Mouse (Mus musculus) neutrophil, adult 65 days (primary cell): ENCODE measurements around the gene Gm9844. TPM values are rescaled to one million over a fixed set of nuclear protein-coding genes. Genes with fewer than 3 reads are reported as not detected.

Experiments used
- total RNA-seq: library from RNA; stranded (reverse); gene quantifications from 2 replicates; pipeline ENCODE4 v1.2.4, GENCODE M21; 2023

Gene Gm9844
- 2.0 and 3.2 TPM in 2 replicates for total RNA-seq

GRCm38 (mm10) chr7:24861913-24862312, at the start of gene Gm9844:
Gene Gm9844 (plus strand): TSS chr7:24862213.

GRCm38 (mm10) chr7:24869532-24870165, 7.6 kb downstream of the Gm9844 start, which contains the start of the genes Lypd4 and Dmrtc2:
Gene Lypd4 (minus strand): TSS chr7:24869941.
Gene Dmrtc2 (plus strand): TSS chr7:24870057.

DNA sequence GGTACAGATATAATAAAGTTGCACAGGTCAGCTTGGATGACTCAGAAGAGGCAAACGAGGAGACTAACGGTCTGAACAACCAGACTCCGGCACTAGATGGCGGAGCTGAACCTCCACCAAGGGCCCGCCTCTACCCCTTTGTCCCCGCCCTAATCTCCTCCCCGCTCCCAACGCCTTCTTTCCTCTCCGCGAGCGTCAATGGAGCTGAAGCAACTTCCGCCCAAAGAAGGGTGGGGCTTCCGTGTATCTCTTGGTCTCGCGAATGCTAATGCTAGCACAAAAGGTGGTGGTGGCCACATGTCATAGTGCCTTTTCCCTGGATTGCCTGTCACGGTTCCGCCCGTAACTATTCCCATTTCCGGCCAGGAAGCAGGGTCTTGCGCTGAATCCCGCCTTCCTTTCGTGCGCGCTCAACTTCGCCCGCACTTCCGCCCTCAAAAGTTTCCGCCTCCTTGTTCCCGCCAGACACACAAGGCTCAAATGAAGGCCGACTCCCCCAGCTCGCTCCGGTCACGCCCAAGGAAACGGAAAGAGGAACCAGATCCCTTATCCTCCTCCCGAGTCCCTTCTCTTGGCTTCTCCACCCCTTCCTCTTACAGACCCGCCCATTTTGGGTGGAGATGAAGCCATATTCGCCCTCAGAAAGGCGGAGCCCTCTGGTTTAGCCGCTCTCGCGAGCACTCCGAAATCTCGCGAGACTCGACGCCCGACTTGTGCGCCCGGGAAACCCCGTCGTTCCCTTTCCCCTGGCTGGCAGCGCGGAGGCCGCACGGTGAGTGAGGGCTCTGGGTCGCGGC, 22.1 kb downstream of the Gm9844 start, which contains the start of gene Rps19:
TSS of gene Rps19 (plus strand) at position 476 of the 797 bp plus-strand sequence.

GRCm38 (mm10) chr7:24897224-24897623, 35.2 kb downstream of the Gm9844 start, which contains the start of gene Cd79a:
Gene Cd79a (plus strand): TSS chr7:24897381.

GRCm38 (mm10) chr7:24902630-24903443, 40.8 kb downstream of the Gm9844 start, which contains the start of gene Arhgef1:
Gene Arhgef1 (plus strand): TSS chr7:24902912.

Other genes with a start within 250 kb of the Gm9844 start
- not detected in 2 replicates for gene Lypd3, start 225.7 kb upstream of the Gm9844 start, total RNA-seq
- not detected in 2 replicates for gene Tex101, start 185.5 kb upstream of the Gm9844 start, total RNA-seq
- gene BC049730, start 153.0 kb upstream of the Gm9844 start, total RNA-seq = 1.6 and 2.2 TPM in 2 replicates
- gene Gm4763, start 135.3 kb upstream of the Gm9844 start, total RNA-seq = 5.8 and 13.4 TPM in 2 replicates
- gene Cd177, start 101.9 kb upstream of the Gm9844 start, total RNA-seq = 1,275 and 1,351 TPM in 2 replicates
- gene Ceacam10, start 85.0 kb upstream of the Gm9844 start, total RNA-seq = 69.9 and 84.9 TPM in 2 replicates
- gene Lypd4, start 7.7 kb downstream of the Gm9844 start, total RNA-seq = not detected in 2 replicates
- gene Dmrtc2, start 7.8 kb downstream of the Gm9844 start, total RNA-seq = not detected in 2 replicates
- gene Rps19, start 22.2 kb downstream of the Gm9844 start, total RNA-seq = 415 and 552 TPM in 2 replicates
- gene Cd79a, start 35.2 kb downstream of the Gm9844 start, total RNA-seq = 2.2 and 8.9 TPM in 2 replicates
- 564 and 862 TPM in 2 replicates for gene Arhgef1, start 40.7 kb downstream of the Gm9844 start, total RNA-seq
- not detected in 2 replicates for gene Gm4881, start 82.3 kb downstream of the Gm9844 start, total RNA-seq
- 138 and 148 TPM in 2 replicates for gene Rabac1, start 110.5 kb downstream of the Gm9844 start, total RNA-seq
- 230 and 240 TPM in 2 replicates for gene Atp1a3, start 143.7 kb downstream of the Gm9844 start, total RNA-seq
- gene Grik5, start 210.1 kb downstream of the Gm9844 start, total RNA-seq = 1.7 and 5.5 TPM in 2 replicates
- gene Zfp574, start 210.4 kb downstream of the Gm9844 start, total RNA-seq = 10.4 and 11.0 TPM in 2 replicates